Mouse (Mus musculus) embryonic stem cell, embryonic (primary cell): ENCODE results near the gene Fgb.

Experiments
- CTCF ChIA-PET, 4 experiments: fragments of 300-600 bp in 2 of 4; fragments of 350-600 bp in 2 of 4; sonication (Branson Sonifier 250); formaldehyde crosslinking; loops; one replicate each; lab custom pipeline; 2022; ENCODE audit warnings: inconsistent platforms in 2 of 4; lab: Charles Lee
- POLR2A ChIA-PET, 4 experiments: fragments of 300-600 bp in 2 of 4; fragments of 350-600 bp in 2 of 4; sonication (Branson Sonifier 250); formaldehyde crosslinking; loops; one replicate each; lab custom pipeline; 2022; ENCODE audit warnings: antibody characterized with exemption in 4 of 4, inconsistent platforms in 1 of 4; lab: Charles Lee

The Fgb gene

GRCm38 (mm10) chr3:83049680-83050079 lies at the start of gene Fgb:
Gene Fgb (minus strand): TSS chr3:83049863.
- ChIA-PET CTCF (no interaction called here), POLR2A (no interaction called here)

DNA sequence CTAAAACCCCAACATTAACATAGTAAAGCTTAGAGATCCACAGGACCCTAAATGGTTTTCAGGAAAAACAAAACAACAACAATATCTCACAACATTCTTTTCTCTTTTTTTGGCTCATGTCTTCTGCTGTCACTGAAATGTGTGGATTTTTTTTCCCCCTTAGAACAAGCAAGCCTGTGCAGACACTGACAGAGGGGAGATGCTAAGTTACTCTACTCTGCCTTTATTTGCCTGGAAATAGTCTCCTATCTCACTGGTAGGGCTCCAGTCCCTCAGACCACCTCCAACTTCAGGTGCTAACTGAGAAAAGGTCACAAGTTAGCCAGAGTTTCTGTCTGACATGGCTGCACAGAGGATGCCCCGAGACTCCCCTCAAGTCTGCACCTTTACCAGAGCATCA lies 49.5 kb upstream of the Fgb start:
- POLR2A ChIA-PET = no interaction called here
- CTCF ChIA-PET = interaction anchor here in 1 of 4 experiments (1.2 kb wide), 1 partner anchor 11 kb away, joined by 8 read pairs; no protein-coding TSS in a partner anchor

- CTCF ChIA-PET = interaction anchor here in 2 of 4 experiments (0.6 to 1.2 kb wide), 3 partner anchors 12 to 107 kb away, joined by 3 to 8 read pairs (median 5); no protein-coding TSS in a partner anchor
Observed at GRCm38 (mm10) chr3:83098546-83099034, 48.9 kb upstream of the Fgb start.

DNA sequence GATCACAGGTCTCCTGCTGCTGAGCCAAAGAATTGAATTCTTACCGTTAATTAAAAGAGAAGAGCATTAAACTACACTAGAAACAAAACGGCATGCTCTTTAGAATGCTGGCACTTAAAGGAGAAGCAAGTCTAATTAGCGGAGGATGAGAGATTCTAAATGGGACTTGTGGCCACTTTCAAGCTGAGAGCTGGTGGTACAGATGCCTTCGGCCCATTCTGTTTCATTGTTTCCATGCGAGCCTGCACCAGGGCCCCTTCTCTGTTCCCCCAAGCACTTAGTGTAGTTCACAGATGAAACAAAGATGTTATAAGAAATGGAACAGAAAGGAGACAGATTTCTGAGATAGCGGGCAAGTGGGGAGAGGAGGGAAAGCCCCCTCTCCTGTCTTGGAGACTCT lies 47.9 kb upstream of the Fgb start:
- ChIA-PET POLR2A (interaction anchor here in 2 of 4 experiments (0.8 to 1.2 kb wide), 2 partner anchors 12 to 15 kb away, joined by 3 to 4 read pairs; no protein-coding TSS in a partner anchor), CTCF (interaction anchor here in 1 of 4 experiments (0.6 kb wide), 1 partner anchor 1043 kb away, joined by 3 read pairs; no protein-coding TSS in a partner anchor)

More at GRCm38 (mm10) chr3:83098546-83099034, 48.9 kb upstream of the Fgb start:
- POLR2A ChIA-PET = interaction anchor here in 1 of 4 experiments (1.2 kb wide), 1 partner anchor 11 kb away, joined by 3 read pairs; no protein-coding TSS in a partner anchor

DNA sequence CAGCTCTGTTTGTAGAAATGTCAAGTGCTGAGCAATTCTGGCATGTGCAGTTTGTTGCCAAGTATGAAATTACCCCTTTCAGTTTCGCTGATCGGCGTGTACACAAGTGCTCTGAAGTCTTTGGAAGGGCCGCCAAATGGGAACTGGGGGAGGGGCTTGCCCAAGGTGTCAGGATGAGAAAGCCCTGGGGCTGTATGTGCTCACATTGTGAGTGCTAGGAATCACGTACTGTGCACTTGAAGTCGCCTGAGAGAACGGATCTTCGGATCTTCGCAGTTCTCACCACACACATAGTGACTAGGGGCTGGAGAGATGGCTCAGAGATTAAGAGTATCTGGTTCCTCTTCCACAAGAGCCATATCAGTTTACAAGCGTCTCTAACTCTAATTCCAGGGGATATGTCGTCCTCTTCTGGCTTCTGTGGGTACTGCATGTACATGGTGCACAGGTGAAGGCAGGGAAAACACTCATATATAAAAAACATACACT lies 30.9 kb upstream of the Fgb start:
- POLR2A ChIA-PET = no interaction called here
- CTCF ChIA-PET = interaction anchor here in 3 of 4 experiments (0.8 to 1.8 kb wide), 4 partner anchors 79 to 85 kb away, joined by 3 to 9 read pairs (median 4); no protein-coding TSS in a partner anchor

GRCm38 (mm10) chr3:83076563-83076962 lies 26.9 kb upstream of the Fgb start:
- ChIA-PET CTCF (no interaction called here), POLR2A (interaction anchor here in 2 of 4 experiments (1.1 to 1.6 kb wide), 3 partner anchors 9 to 25 kb away, joined by 3 read pairs; no protein-coding TSS in a partner anchor)

- POLR2A ChIA-PET = interaction anchor here in 1 of 4 experiments (1.1 kb wide), 1 partner anchor 9 kb away, joined by 3 read pairs; no protein-coding TSS in a partner anchor
- CTCF ChIA-PET = interaction anchor here in 1 of 4 experiments (0.8 kb wide), 1 partner anchor 17 kb away, joined by 3 read pairs; no protein-coding TSS in a partner anchor
Observed at GRCm38 (mm10) chr3:83070231-83070630, 20.6 kb upstream of the Fgb start.

DNA sequence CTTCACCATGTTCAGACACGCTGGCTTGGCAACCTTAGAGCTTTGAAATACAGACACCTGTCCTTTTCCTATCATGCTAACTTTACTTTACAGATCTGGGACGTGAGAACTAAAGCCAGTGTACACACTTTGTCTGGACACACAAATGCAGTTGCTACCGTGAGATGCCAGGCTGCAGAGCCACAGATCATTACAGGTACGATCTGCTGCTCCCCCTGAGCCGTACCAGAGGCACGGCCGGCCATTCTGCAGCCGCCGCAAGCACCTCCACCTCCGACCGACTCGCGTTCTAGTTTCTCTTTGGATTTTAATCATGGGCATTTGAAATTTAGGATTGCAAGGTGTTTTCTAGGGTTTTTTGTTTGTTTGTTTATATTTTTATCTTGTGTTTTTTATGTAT lies 19.2 kb upstream of the Fgb start:
- ChIA-PET CTCF (interaction anchor here in 1 of 4 experiments (0.6 kb wide), 1 partner anchor 189 kb away, joined by 3 read pairs; no protein-coding TSS in a partner anchor), POLR2A (no interaction called here)

GRCm38 (mm10) chr3:83067920-83068319 lies 18.3 kb upstream of the Fgb start:
- POLR2A ChIA-PET = interaction anchor here in 3 of 4 experiments (0.9 to 2.0 kb wide), 6 partner anchors 9 to 37 kb away, joined by 3 to 9 read pairs (median 3); partner anchors contain the start of gene Plrg1 (in 3 of the 3)

GRCm38 (mm10) chr3:83057046-83057445 lies 7.4 kb upstream of the Fgb start:
- CTCF ChIA-PET = no interaction called here
- POLR2A ChIA-PET = interaction anchor here in 1 of 4 experiments (1.2 to 1.5 kb wide), 2 partner anchors 11 to 16 kb away, joined by 3 to 4 read pairs; no protein-coding TSS in a partner anchor

More at GRCm38 (mm10) chr3:83067920-83068319, 18.3 kb upstream of the Fgb start:
- CTCF ChIA-PET = no interaction called here

GRCm38 (mm10) chr3:83055281-83056038 lies 5.8 kb upstream of the Fgb start, which contains the start of gene Plrg1:
Gene Plrg1 (plus strand): TSS chr3:83055522.
- CTCF ChIA-PET = interaction anchor here in 2 of 4 experiments (0.8 to 4.2 kb wide), 12 partner anchors 12 to 178 kb away, joined by 3 to 34 read pairs (median 3); partner anchors contain the start of gene Fgg (in 1 of the 2)
- POLR2A ChIA-PET = interaction anchor here in 3 of 4 experiments (0.6 to 1.8 kb wide), 25 partner anchors 10 to 694 kb away, joined by 3 to 18 read pairs (median 4); partner anchors contain the start of genes Fgg (in 2 of the 3) and Fga (in 1 of the 3)

- ChIA-PET CTCF (interaction anchor here in 3 of 4 experiments (0.8 to 4.2 kb wide), 14 partner anchors 12 to 178 kb away, joined by 3 to 34 read pairs (median 3); partner anchors contain the start of genes Fga (in 1 of the 3) and Fgg (in 1 of the 3)), POLR2A (interaction anchor here in 3 of 4 experiments (0.5 to 1.8 kb wide), 25 partner anchors 11 to 1182 kb away, joined by 3 to 18 read pairs (median 4); partner anchors contain the start of genes Fgg (in 2 of the 3) and Fga (in 1 of the 3))
Observed at GRCm38 (mm10) chr3:83054759-83055158, 5.1 kb upstream of the Fgb start.

DNA sequence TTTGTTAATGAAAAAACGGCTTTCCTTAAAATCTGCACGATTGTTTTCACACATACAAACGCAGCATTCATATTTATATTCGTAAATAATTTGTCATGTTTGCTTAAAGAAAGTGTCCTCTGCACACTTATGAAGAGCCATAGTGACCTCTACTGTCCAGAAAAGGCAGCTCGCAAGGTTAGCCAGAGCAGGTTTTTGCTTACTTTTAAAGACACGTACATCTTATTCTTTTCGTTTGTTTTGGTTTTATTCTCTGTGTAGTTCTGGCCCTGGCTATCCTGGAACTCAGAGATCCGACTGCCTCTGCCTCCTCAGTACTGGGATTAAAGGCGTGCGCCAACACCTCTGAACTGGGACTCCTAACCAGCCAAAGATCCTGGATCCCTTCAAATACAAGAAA lies 4.1 kb upstream of the Fgb start:
- ChIA-PET CTCF (interaction anchor here (0.6 to 4.2 kb wide), 16 partner anchors 16 to 980 kb away, joined by 3 to 34 read pairs (median 3); partner anchors contain the start of gene Fga (in 1 of the 4)), POLR2A (interaction anchor here in 2 of 4 experiments (0.5 to 1.7 kb wide), 7 partner anchors 9 to 55 kb away, joined by 3 to 7 read pairs (median 4); no protein-coding TSS in a partner anchor)

DNA sequence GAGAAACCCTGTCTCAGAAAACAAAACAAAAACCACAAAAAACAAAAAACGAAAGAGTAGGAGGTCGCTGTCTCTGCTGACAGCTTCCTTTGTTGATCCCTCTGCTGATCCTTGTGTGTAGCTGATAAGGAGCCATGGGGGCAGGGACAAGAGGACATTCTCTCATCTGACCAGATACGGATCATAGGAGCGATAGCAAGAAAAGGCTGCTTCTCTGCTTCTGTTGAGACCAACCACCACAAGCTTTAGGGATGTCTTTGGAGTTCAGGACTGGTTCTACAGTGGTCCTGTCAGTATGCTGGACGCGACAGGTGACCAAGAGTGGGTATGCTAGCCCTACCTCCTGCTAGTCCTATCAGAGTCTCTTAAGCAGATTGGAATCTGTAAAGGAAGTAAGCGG lies 3.5 kb upstream of the Fgb start:
- ChIA-PET CTCF (interaction anchor here in 3 of 4 experiments (0.8 to 4.2 kb wide), 10 partner anchors 15 to 176 kb away, joined by 3 to 34 read pairs (median 4); partner anchors contain the start of gene Fga (in 1 of the 3)), POLR2A (interaction anchor here in 2 of 4 experiments (1.1 to 2.1 kb wide), 6 partner anchors 9 to 54 kb away, joined by 3 to 7 read pairs (median 4); no protein-coding TSS in a partner anchor)

DNA sequence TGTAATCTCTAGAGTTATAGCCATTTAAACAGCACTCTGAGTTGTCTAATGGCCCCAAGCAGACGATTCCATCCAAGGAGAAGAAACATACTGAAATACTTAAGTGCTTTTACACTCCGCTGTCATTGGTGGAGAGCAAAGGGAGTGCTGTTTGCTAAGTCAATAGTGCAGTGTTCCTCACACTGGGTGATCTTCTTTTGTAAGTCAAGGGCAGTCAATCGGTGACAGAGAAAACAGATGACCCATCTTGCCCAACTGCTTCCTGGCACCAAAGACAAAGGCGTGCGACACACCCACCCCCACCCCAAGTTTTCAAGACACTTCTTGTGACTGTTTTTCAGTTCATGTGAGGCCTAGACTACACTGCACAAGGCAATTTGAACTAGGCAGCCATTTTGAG lies 2.4 kb upstream of the Fgb start:
- POLR2A ChIA-PET = interaction anchor here in 2 of 4 experiments (1.1 to 2.1 kb wide), 4 partner anchors 24 to 136 kb away, joined by 3 to 5 read pairs (median 3); no protein-coding TSS in a partner anchor
- CTCF ChIA-PET = interaction anchor here in 2 of 4 experiments (0.6 to 4.2 kb wide), 3 partner anchors 45 to 53 kb away, joined by 4 to 29 read pairs (median 5); no protein-coding TSS in a partner anchor

DNA sequence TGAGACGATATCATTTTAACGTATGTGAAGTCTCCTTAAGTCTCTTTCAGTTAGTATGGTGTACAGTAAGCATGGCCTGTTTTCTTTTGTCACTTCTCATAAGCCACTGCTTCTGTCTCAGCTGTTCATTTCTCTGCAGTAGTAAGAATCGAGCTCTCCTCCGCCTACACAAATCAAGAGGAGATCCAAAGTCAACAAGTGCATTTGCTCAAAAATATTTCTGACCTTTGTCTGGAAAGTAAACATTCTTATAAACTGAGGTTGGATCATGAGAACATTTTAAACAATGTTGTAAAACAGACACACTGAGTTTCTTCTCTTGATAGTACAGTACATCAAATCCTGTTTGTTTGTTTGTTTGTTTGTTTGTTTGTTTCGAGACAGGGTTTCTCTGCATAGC lies 998 bp upstream of the Fgb start:
- POLR2A ChIA-PET = interaction anchor here in 1 of 4 experiments (1.1 kb wide), 1 partner anchor 135 kb away, joined by 3 read pairs; no protein-coding TSS in a partner anchor
- CTCF ChIA-PET = no interaction called here

GRCm38 (mm10) chr3:83046649-83047048 lies 3.0 kb downstream of the Fgb start:
- POLR2A ChIA-PET = no interaction called here

DNA sequence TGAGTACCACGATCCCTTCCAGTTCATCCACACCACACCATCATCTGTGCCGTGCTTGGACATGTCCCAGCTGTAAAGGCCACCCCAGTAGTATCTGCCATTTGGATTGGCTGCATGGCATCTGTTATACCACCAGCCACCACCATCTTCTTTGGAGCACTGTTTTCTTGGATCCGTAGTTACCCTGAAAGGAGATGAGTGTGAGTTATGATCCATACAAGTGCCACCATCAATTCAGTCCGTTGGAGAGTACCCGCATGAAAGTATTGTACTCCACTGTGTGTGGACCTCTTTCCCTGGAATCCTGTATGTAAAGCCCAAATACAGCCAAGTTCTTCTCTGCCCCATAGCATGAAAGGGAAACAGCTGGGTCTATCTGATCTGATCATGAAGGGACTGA lies 7.2 kb downstream of the Fgb start:
- ChIA-PET CTCF (no interaction called here), POLR2A (interaction anchor here in 1 of 4 experiments (1.5 kb wide), 1 partner anchor 11 kb away, joined by 3 read pairs; no protein-coding TSS in a partner anchor)

More at GRCm38 (mm10) chr3:83046649-83047048, 3.0 kb downstream of the Fgb start:
- CTCF ChIA-PET = no interaction called here
